Mouse (Mus musculus) E14TG2a.4 (cell line): Measurements from ENCODE around the gene Gpc6.

ENCODE experiments used
- H3K27me3 ChIP-seq: 2 replicates; pipeline ENCODE4 v1.6.1; 2014; ENCODE audit warnings: low read length, control low read depth; ENCODE audit not compliant: insufficient read depth
- H3K36me3 ChIP-seq: 2 replicates; pipeline ENCODE4 v1.6.1; 2014; ENCODE audit warnings: low read length, control low read depth; ENCODE audit not compliant: insufficient read depth
- H3K4me1 ChIP-seq: replicated peaks from 2 replicates; pipeline ENCODE4 v1.6.1; 2014; ENCODE audit warnings: low read depth, low read length, control low read depth
- H3K4me3 ChIP-seq: replicated peaks from 2 replicates; pipeline ENCODE4 v1.5.1; 2014; ENCODE audit warnings: mild to moderate bottlenecking, low read length
- H3K9me3 ChIP-seq: 2 replicates; pipeline ENCODE4 v1.6.1; 2014; ENCODE audit warnings: low read length, control low read depth
- CTCF ChIP-seq: conservative IDR thresholded peaks from 2 replicates; pipeline ENCODE4 v1.5.1; 2014; ENCODE audit warnings: low read length
- NANOG ChIP-seq: IDR thresholded peaks from 2 replicates; pipeline ENCODE4 v1.6.1; 2014; ENCODE audit warnings: borderline replicate concordance, low read length, mixed read lengths
- POU5F1 ChIP-seq: IDR thresholded peaks from 2 replicates; pipeline ENCODE4 v1.6.1; 2014; ENCODE audit warnings: low read length, borderline replicate concordance

Gpc6 gene

DNA sequence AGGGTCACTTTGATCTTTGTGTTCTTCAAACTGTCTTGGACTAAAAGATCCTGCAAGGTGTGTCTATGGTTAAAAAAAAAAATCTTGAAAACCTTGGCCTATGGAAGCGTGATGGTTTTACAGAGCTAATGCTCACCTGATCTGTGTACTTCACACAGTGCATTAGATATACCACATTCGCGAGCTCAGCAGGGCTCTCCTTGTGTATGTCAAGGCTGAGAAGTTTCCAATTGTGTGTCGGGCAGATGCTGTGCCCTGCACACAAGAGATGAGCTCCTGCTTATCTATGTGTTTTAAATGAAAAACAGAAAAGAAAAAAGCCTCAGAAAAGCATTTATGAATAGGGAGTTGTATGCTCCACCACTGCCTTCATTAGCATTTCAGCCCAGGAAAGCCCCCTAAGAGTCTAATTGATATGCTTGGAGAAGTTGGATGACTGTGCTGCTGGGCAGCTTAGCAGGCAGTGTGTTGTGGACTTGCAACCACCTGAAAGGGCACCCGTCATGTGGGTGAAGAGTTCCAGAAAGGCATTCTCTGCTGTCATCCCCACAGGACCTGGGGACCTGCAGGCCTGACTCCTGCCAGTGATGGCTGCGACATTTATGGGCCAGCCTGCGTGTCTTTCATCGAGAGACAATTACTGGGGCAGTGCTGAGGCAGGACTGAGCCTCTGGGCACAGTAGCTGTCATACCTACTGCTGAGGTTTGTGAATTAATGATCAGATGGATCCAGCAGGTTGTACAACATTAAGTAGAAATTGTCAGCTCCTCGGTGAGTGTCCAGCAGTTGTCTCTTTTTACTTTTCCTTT, 436.2 kb downstream of the Gpc6 start:
- TF ChIP-seq POU5F1 (no peak), NANOG (no peak), CTCF (no peak)
- Histone ChIP-seq H3K9me3 (no peaks in the 10 kb centered on the region), H3K4me3 (no peak overlapping the region), H3K27me3 (no peaks in the 10 kb centered on the region), H3K4me1 (no peaks in the 10 kb centered on the region), H3K36me3 (no peaks in the 10 kb centered on the region)

- Histone ChIP-seq H3K4me1 (no peaks in the 10 kb centered on the region), H3K4me3 (no peak overlapping the region), H3K36me3 (no peaks in the 10 kb centered on the region), H3K9me3 (no peaks in the 10 kb centered on the region), H3K27me3 (no peaks in the 10 kb centered on the region)
- TF ChIP-seq CTCF (no peak), NANOG (no peak), POU5F1 (no peak)
Measured at GRCm38 (mm10) chr14:117361965-117362309, 436.8 kb downstream of the Gpc6 start.

GRCm38 (mm10) chr14:117369331-117369866, 444.3 kb downstream of the Gpc6 start:
- Histone ChIP-seq H3K4me1 (no peaks in the 10 kb centered on the region), H3K36me3 (no peaks in the 10 kb centered on the region), H3K9me3 (no peaks in the 10 kb centered on the region), H3K27me3 (no peaks in the 10 kb centered on the region), H3K4me3 (no peak overlapping the region)
- no peak for TF ChIP-seq NANOG
- TF ChIP-seq POU5F1: no peak
- no peak for TF ChIP-seq CTCF

DNA sequence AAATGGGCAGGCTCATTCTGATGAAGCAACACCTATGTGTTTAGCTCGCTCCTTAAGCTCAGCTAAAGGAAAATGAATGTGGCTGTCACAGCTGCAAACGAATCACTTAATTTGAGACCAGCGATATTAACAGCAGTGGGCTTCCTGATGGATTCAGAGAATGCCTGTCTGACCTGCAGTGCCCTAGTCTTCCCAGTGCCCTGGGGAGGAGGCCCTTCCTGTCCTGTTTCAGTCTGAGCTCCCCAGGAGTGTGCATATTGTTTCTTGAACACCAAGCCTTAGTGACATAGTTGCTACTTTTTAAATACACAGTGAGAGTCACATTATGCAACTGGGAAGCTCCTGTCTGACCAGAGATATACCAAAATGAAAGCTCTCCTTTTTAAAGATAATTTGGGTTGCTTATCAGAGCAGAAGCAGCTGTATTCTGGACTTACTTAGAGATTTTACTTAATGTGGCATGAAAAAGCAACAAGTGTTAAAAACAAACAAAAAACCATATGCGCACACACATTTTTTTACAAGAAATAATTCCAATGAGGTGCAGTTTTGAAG, 451.8 kb downstream of the Gpc6 start:
- H3K4me1 ChIP-seq: no peaks in the 10 kb centered on the region
- TF ChIP-seq POU5F1: no peak
- no peak for TF ChIP-seq NANOG
- TF ChIP-seq CTCF: no peak
- H3K4me3 ChIP-seq: no peak overlapping the region
- H3K9me3 ChIP-seq: no peaks in the 10 kb centered on the region
- H3K36me3 ChIP-seq: no peaks in the 10 kb centered on the region
- H3K27me3 ChIP-seq: no peaks in the 10 kb centered on the region

DNA sequence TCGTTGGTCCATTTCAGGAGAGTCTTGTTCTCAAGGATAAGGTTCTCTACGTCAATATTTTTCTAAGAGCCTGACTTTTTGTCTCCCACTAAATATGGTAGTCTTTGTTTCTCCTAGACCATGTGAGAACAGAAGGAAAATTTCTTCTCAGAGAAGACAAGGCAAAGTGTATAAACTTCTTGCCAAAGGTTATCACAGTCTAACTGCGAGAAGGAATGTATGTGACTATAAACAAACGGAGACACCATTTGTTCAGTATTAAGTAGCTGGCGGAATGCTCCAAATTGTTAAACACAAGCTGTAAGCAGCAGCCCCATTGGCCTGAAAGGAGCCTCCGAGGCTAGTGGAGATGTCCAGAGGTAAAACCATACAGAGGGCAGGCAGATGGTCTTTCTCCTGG, 454.9 kb downstream of the Gpc6 start:
- no peaks in the 10 kb centered on the region for H3K27me3 ChIP-seq
- H3K9me3 ChIP-seq: no peaks in the 10 kb centered on the region
- no peak overlapping the region for H3K4me3 ChIP-seq
- H3K4me1 ChIP-seq: no peaks in the 10 kb centered on the region
- no peaks in the 10 kb centered on the region for H3K36me3 ChIP-seq
- TF ChIP-seq POU5F1: no peak
- no peak for TF ChIP-seq NANOG
- no peak for TF ChIP-seq CTCF

DNA sequence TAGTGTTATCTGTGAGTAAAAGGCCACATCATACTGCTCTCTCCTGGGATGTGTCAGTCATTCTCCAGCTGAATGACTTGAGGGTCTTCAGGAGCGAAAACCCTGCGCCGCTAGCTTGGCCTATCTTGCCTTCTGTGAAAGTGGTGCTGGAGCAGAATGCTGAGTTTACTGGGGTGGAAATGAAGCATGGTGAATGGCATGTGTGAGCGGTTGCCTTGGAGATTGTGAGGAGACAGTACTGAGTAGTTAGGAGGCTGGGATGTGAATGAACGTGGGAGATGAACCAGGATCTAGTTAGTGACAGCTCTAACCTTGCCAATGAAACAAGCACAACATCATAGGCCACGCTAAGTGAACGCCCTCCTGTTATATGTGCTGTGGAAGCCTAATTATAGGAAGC, 458.1 kb downstream of the Gpc6 start:
- no peaks in the 10 kb centered on the region for H3K4me1 ChIP-seq
- TF ChIP-seq NANOG (no peak), POU5F1 (no peak), CTCF (no peak)
- no peaks in the 10 kb centered on the region for H3K9me3 ChIP-seq
- no peak overlapping the region for H3K4me3 ChIP-seq
- no peaks in the 10 kb centered on the region for H3K27me3 ChIP-seq
- no peaks in the 10 kb centered on the region for H3K36me3 ChIP-seq

GRCm38 (mm10) chr14:117384096-117384770, 459.1 kb downstream of the Gpc6 start:
- Histone ChIP-seq H3K9me3 (no peaks in the 10 kb centered on the region), H3K36me3 (no peaks in the 10 kb centered on the region), H3K4me1 (no peaks in the 10 kb centered on the region), H3K4me3 (no peak overlapping the region), H3K27me3 (no peaks in the 10 kb centered on the region)
- no peak for TF ChIP-seq NANOG
- TF ChIP-seq CTCF: no peak
- no peak for TF ChIP-seq POU5F1

GRCm38 (mm10) chr14:117385731-117386270, 460.7 kb downstream of the Gpc6 start:
- Histone ChIP-seq H3K4me1 (no peaks in the 10 kb centered on the region), H3K27me3 (no peaks in the 10 kb centered on the region), H3K36me3 (no peaks in the 10 kb centered on the region), H3K9me3 (no peaks in the 10 kb centered on the region), H3K4me3 (no peak overlapping the region)
- TF ChIP-seq CTCF (no peak), NANOG (no peak), POU5F1 (no peak)

DNA sequence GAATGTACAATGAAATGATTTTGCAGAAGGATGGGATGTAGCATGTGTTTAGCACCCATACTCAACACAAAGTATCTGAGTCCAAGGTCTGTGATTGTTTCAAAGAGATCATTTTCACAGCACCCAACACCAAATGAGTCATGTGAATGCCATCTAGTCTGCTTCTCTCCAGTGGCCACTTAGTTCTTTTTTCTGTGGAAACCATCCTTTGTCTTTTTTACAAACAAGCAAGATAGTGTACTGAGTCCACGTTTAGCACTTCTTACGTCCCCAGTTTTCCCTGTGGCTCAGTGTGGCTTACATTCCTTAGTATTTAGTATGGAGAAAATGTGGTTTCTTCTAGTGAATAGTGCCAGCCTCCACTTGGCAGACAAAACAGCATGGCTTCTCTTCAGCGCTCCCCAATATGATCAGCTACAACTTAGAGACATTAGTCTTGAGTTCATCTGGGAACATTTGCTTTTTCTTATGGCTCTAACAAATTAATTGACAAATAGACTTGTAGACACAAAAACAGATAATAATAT, 465.7 kb downstream of the Gpc6 start:
- TF ChIP-seq POU5F1: no peak
- no peak for TF ChIP-seq CTCF
- no peak for TF ChIP-seq NANOG
- Histone ChIP-seq H3K4me1 (no peaks in the 10 kb centered on the region), H3K9me3 (no peaks in the 10 kb centered on the region), H3K36me3 (no peaks in the 10 kb centered on the region), H3K27me3 (no peaks in the 10 kb centered on the region), H3K4me3 (no peak overlapping the region)
